Mouse (Mus musculus): ENCODE results near the gene Gpr22. TPM values are rescaled to one million over a fixed set of nuclear protein-coding genes. Genes with fewer than 3 reads are reported as not detected.

The Gpr22 gene
- not detected for total RNA-seq (2023)

GRCm38 (mm10) chr12:31713600-31713999 is at the start of gene Gpr22:
Gene Gpr22 (minus strand): TSS chr12:31713947.

Other genes starting within 250 kb of the Gpr22 start
- gene Cbll1, start 214.3 kb downstream of the Gpr22 start, total RNA-seq (2023): 10 to 100 TPM; 15.0 to 19.7 TPM
- gene Slc26a4, start 154.0 kb downstream of the Gpr22 start, total RNA-seq (2023): not detected
- gene Bcap29, start 79.3 kb downstream of the Gpr22 start, total RNA-seq (2023): 10 to 100 TPM in 1 of 2 experiments, 1 to 10 TPM in 1; 8.9 to 10.2 TPM
- gene Dus4l, start 59.1 kb downstream of the Gpr22 start, total RNA-seq (2023): 1 to 10 TPM; 1.3 to 3.4 TPM
- gene Cog5, start 59.1 kb downstream of the Gpr22 start, total RNA-seq (2023): 10 to 100 TPM; 28.1 to 30.1 TPM
- 10 to 100 TPM; 83.5 to 90.4 TPM for gene Hbp1, start 236.6 kb upstream of the Gpr22 start, total RNA-seq (2023)

Measured in neutrophil, adult 59 days (primary cell).